Mouse (Mus musculus): ENCODE data around the gene Icmt.

Gene Icmt

DNA sequence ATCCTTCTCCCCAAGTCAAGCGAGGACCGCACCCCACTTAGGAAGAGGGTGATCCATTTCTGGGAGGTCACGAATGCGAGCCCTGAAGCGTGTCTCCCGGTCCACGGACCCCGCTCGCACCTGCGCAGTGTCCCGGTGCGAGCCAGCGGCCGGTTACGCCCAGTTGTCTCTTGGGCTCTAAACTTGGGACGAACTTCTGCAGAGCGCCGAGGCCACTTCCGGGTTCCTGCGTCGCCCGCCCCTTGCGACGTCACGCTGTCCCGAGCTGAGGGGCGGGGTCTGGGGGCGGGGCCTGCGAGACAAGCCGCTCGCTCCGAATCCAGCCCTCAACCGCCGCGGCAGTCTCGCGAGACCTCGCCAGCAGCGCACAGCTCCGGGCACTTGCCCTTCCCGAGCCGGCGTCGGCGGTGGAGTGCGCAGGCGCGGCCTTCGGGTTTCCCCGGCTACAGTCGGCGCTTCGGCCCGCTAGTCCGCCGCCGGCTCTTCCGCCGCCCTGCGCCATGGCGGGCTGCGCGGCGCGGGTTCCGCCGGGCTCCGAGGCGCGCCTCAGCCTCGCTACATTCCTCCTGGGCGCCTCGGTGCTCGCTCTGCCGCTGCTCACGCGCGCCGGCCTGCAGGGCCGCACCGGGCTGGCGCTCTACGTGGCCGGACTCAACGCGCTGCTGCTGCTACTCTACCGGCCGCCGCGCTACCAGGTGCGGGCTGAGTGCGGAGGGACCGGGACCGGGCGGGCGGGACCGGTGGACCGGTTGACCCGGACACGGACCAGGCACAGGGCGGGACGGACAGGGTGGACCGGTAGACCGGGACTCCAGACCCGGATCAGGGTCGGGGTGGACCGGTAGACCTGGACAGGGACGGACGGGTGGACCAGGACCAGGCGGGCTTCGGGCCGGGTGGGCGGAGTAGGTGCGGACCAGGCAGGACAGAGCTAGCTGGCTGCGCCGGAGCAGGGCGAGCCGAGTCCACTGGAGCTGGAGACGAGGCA, at the start of gene Icmt:
Gene Icmt (plus strand): TSS at position 354 of the 988 bp plus-strand sequence.
- DNase-seq = peak; percentile 99 to 100

DNA sequence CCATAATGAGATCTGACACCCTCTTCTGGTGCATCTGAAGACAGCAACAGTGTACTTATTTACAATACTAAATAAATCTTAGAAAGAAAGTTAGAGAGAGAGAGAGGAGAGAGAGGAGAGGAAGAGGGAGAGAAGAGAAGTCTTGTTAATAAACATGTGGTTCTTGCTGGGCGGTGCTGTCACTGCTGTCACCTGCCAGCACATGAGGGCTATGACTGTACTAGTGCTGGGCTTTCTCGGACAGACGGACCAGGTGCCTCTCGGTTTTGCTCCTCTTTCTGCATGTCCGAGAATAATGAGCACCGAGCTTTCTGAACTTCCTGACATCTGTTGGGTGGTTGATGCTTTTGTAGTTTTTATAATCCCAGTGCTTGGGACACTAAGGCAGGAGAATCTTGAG, 46.4 kb upstream of the Icmt start:
- no peak for DNase-seq

DNA sequence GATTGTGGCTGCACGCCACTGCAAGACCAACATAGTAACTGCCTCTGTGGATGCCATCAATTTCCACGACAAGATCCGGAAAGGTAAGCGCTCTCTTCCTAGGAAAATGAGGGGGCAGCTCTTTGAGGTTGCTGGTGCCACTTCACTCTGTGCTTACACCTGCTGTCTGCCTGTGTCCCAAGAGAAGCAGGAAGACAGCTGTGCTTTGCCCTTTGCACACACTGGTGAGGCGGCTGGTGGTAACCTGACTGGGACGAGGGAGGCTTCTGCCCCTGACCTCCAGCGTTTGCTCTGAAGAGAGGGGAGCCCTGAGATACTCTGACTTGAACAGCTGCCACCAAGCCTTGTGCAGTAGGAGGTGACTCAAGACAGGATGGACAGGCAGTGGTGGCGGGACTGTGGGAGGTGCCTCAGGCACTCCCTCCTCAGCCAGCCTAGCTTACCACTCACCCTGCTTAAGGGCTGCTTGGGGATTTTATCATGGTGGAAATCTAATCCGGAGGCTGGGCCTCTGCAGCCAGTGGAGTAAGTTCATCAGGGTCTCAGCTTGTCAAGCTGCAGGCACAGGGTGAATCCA, 43.8 kb upstream of the Icmt start:
- DNase-seq = no peak

DNA sequence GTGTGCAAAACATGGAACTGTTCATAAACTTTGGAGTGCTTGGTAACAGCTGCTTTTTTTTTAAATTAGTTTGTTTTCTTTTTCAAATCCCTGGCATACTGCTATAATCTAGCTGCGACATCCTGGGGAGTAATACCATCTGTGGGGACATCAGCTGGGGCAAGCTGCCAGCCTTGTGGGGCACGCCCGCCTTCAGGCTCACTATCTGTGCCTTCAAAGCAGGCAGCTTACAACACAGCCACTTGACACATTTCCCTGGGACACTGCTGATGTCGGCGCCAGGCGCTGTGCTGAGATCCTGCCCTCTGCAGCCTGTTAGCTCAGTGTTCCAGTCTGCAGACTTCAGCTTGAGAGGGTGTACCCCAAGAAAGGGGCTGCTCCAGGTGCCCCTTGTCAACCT, 40.0 kb upstream of the Icmt start:
- DNase-seq = peak; percentile 81 to 84

DNA sequence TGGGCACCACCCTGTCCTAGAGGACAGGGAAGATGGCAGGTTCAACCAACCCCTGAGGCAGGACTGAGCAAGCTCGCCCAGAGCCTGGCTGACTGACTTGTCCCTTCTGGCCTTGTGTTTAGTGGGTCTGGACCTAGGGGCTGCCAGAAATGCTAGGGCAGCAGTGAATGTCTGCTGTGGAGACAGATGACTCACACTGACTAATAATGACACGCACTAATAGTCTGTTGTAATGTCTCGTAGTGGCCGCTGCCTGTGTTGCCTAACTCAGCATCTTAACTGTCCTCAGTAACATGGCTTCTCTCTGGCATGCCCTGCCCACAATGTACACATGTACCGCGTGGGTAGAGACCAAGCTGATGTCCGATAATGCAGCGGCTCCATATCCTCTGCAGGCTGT, 36.6 kb upstream of the Icmt start:
- no peak for DNase-seq

DNA sequence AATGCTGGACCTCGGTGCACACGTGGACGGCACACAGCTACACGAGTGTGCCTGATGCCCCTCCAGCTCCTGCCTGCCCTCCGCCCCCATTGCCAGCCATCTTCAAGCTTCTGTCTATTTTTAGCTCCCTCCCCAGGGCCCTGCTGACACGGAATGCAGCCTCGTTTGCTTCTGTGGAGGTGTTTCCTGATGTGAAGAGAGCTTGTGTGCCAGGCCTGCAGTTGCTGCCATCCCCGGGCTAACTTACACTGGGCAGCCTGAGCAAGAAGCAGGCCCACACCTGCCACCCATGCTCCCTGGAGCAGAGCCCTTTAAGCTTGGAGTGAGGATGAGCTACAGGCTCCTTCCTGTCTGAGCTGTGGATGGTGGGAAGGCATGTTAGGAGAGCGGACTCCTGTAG, 34.8 kb upstream of the Icmt start:
- no peak for DNase-seq

DNA sequence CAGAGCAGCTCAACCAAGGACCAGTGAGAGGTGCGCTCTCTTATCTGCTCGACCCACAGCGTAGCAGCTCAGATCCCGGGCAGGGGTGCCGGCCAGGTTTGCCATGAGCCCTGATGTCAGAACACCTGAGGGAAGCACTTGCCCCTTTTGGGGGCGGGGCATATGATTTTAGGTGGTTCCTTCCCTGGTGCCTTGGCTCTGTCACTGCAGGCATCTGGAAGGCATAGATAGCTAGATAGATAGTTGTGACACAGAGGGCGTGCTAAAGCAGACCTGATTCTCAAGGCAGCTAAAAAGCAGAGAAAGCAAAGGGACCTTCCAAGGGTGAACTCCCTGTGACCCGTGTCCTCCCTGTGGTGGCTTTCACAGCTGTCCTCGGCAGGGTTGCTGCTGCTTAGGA, 33.9 kb upstream of the Icmt start:
- DNase-seq = no peak

DNA sequence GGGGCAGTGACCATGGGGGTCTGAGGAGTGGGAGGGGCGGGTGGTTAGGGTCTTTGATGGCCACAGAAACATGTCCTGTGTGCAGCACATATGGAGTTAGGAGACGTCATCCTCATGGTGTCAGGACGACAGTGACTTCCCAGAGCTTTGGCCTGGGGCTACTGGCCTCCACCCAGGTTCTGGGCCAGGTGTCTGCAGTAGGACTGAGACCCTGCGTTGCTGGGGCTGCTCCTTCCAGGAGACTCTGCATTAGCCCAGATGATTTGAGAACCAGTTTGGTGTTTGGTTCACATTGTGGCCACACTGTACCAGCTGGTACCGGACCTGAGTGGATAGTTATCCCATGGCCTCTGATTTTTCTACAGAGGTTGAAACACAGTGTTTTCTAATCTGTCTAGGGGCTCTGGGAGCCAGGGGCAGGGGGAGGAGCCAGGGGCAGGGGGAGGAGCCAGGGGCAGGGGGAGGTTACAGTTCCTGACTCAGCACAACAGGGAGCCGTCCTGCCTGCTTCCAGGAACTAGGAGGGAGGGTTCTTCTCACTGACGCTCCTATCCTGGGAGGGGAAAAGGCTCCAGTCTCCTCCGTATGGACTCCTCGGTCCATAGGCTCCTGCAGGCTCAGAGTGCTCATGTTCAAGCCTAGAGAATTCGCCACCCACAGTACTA, 33.4 kb upstream of the Icmt start:
- DNase-seq = no peak

DNA sequence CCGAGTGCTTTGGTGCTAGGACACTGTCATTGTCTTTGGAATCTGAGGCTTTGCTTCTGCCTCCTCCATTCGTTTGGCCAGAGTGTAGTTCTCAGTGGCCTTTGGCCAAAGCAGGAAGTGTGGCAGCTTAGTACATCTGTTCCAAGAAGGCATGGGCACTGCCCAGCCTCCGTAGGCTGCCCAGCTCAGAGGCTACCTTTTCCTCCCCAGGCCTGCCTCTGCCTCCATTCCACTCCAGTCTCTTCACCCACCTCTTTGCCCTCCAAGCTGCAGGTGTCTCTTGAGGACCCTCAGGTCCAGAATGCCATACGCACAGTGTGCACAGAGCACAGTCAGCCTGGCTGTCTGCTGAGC, 32.9 kb upstream of the Icmt start:
- DNase-seq = no peak

DNA sequence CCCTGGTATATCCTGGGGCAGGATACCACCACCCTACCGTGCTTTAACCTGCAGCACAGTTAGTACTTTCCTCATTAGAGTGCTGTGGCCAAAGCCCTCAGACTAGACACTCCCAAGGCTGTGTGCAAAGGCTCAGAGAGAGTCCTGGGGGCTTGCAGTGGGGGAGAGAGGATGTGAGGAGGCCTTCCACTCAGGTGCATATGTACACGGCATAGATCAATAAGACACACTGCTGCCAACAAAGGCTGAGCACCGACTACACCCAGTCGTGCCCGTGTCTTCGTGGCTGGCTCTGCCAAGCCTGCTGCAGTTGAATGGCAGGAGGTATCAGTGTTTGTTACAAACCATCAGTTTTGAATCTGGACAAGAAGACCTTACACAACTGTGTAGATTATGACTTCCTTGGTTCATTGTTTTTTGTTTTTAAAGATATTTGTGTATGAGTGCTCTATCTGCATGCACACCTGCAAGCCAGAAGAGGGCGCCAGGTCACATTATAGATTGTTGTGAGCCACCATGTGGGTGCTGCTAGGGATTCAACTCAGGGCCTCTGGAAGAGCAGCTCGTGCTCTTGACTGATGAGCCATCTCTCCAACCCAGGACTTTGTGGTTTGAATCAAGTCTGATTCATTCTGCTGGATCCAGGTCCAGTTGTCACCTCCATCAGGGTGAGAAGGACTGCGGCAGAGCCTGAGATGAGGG, 32.0 kb upstream of the Icmt start:
- no peak for DNase-seq

DNA sequence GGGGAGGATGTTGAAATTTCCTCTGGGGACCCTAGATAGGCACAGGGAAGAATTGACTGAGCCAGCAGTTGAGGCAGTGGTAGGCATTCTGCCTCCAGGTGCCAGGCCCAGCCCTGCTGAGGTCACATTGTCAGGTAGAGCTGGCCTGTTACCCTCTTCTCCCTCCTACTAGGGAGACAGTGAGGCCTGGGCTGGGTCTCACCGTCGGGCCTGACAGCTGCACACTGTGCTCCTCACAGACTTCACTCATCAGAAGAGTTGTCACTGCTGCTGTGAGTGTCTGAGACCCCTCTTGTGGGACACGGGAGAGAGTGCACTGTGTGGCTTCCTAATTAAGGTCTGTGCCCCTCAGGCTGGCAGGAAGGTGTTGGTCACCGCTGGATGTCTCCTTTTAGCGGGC, 31.2 kb upstream of the Icmt start:
- no peak for DNase-seq

DNA sequence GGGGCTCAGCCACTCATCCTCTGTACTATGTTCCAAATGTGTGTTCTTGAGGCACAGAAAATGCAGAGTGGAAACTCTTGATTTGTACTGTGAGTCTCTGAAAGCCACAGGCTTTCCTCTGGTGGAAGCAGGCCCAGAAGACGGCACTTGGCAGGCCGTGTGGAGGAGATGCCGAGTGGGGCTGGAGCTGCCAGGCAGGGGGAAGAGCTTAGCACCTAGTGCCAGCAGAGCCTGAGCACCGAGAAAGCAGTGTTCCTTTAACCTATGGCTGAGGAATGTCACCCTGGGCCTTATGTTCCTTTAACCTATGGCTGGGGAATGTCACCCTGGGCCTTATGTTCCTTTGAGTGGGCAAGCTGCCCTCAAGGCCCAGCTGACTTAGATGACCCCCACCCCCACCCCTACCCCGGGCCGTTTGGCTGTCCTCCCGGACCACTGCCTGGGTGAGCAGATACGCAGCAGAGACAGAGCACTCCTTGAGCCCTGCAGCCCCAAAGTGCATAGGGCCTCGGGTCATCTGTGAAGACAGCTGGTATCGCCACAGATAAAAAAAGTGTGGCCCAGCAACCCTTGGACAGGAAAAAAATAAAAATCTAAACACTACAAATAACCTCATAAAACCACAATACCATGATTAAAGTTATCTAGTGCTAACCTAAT, 30.7 kb upstream of the Icmt start:
- DNase-seq = peak; percentile 78 to 87

DNA sequence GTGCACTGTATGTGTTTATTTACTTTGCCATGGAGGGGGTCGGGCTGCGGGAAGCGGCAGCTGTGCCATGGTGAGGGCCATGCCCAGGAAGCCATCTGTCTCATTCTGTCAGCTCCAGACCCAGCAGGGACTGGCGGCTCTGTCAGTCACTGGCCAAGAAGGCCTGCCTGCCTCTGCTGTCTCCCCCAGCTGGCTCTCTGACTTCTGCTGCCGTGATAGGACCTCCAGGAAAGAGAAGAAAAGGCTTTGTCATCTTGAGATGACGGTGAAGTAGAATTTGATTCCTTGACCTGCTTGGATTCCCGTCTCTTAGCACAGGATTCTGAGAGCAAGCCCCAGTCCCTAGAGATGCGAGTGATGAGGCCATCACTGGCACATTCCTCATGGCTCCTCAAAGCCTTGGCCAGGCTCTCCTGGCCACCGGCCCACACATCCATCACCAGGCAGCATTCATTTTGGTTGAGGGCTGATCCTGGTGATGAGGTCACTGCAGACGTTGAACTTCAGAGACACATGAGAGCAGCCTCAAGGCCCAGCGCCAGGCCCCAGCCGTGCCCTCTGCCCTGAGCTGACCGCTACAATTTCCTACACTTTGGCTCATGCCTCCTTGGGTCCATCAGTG, 29.2 kb upstream of the Icmt start:
- DNase-seq = peak; percentile 80 to 83

DNA sequence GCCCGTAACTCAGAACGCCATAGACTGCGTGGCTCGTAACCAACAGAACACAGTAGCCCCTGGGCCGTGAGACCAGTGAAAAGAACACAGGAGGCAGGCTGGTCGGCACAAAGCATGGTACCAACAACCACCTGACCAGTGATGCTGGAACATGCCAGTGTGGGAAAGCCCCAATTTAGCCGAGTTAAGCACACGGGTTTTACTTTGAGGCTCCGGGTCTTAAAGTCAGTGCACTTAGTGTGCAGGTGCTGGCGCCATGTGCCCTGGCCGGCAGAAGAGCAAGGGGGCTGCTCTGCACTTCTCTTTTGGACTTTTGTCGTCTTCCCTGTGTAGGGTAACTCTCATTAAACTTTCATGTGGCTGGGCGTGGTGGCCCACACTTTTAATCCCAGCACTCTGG, 27.1 kb upstream of the Icmt start:
- DNase-seq = no peak

DNA sequence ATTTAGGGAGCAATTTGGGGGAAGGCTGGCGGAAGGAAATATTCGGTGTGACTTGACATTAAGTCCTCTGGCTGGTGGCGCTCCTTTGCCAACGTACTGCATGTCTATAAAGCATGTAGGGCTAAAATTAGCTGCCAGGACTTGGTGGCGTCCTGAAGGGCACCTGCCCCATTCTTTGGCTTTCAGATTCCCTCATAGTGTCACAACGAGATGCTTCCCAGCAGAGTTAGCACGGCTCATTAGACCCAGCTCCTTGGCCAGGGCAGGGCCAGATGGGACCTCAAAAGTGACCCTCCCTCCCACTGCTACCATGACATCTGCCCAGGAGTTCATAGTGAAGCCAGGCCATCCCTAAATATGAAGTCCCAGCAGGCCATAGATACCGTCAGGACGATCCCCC, 26.4 kb upstream of the Icmt start:
- no peak for DNase-seq

DNA sequence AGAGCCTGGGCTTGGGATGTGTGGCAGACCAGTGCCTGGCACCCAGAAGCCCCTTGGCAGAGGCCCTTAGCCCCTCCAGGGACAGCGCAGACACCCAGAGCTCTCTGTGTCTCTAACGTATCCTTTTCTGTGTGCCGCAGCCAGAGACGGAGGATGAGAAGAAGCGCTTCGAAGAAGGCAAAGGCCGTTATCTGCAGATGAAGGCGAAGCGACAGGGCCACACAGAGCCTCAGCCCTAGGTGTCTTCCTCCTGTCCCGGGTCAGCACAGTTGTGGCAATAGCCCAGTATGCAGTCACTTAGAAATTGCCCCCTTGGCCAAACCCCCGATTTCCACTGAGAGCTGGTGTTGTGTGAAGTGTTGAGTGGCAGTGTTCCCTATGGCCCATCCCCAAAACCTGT, 25.7 kb upstream of the Icmt start:
- no peak for DNase-seq

DNA sequence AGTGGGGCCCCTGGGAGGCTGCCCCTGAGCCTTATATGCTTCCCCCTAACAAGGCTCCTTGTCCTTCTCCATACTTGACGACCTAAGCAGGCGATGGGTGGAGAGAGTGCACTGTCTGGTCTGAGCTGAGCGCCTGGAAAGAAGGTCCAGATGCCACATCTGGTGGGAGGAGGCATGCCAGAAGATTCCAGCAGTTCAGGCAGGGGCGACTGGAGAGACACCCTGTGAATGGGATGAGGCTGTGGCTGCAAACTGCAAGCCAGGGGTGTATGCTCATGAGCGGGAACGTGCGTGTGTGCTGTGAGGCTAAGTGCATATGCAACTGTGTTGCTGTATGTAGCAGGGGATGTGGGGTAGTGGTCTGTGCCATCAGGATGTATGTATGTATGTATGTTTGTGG, 25.0 kb upstream of the Icmt start:
- no peak for DNase-seq

DNA sequence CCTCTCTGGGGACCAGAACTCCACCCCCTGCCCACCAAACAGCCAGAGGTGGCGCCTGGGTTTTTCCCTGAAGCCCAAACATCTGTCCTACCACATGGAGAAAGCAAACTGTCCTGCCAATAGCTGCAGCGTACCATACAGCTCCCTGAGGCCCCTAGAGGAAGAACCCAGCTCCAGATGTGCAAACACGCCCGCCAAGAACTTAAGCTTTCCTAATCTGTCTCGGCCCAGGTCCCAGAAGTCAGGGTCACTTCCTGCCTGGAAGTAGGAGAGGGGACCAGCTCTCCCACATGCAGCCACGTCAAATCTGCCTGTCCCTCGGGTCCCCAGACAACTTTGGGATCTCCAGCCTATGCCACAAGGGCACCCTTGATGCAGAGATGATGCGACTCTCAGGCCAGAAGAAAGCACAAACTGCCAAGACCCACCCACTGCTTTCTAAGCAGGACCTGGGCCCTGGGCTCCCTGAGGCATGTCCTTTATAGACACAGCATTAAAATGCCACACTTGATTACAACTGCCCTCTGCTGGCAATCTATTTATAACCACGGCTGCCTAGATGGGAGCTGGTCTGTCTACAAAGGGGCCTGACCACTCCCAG, 24.5 kb upstream of the Icmt start:
- no peak for DNase-seq

DNA sequence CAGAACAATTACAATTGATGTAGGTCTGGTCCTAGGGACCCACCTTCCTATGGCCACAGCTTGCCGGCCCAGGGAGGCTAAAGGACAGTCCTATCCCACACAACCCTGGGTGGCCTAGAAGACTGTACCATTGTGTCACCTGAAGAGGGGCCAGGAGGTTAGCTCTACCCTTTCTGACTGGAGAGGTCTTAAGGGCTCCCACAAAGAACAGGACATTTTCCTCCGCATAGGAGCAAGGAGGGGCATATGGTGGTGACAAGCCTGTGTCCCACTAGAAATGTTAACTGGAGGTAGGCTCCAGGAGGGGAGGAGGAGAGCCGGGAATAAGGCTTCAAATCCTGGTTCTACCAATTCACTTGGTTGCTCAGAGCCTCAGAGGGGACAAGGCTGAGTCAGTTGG, 23.8 kb upstream of the Icmt start:
- no peak for DNase-seq

DNA sequence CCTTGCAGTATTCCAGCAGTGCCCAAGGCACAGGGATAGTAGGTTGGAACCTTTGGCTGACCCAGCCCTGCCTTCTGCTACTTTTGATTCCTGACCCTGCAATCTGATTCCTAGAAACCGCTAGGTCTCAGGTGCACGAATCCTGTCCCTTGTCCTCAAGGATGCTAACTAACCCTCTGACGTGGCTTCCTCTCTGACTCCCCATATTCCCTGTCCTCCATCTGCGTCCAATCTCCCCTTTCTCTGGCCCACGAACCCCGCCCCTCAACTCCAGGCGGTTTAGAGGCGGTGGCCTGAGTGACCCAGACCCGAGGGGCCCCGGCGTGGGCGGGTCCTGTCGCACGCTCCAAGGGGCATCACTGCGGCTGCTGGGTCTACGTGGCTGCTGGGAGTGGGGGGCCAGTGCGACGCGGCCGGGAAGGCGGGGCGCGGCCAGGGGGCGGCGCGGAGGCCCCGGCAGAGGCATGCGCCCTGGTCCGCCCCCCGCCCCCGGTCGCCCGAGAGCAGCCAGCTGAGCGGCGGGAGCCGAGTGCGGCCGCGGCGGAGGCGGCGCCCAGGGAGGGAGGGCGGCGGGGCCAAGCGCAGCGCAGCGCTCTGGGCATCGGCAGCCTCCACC, 23.3 kb upstream of the Icmt start, which contains the start of gene Gpr153:
Gene Gpr153 (plus strand): TSS at position 612 of the 616 bp plus-strand sequence.
- peak; percentile 59 to 66 for DNase-seq

DNA sequence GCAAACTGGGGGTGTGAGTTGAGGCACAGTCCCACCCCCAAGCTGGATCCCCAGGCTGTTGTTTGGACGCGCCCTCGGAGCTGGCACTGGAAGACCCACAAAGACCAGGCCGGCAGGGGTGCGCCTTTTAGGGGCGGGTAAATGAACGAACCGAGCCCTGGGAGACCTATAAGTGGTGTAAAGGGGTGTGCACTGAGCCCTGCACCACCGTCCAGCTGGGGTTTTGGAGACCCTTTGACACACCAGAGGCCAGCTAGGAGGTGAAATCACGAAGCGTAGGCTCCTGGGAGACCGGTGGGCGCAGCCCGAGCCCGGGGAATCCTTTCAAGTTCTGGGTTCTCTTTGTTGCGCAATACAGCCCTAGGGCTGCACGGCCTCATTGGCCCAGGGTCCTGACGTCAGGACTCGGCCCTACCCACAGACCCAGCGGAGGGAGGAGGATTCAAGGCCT, 22.3 kb upstream of the Icmt start:
- no peak for DNase-seq
